ENCODE assay signal across 9 mouse cellular contexts in the genomic region with DNA sequence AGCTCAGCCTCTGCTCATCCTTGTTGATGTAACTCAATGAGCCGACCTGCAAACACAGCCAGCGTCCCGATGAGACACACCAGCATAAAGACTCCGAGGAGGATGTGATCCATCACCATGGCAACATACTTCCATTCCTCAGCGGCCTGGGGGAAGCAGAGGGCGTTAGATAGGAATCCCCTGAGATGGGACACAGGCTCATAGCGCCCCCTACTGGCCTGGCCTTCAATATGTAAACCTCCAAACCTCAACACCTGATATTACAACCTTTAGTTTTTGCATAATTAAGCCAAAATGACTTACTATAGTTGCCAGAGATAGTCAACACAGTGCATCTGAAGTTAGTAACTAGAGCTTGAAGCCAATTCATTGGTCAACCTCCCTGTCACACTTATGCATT. TPM values are rescaled to one million over a fixed set of nuclear protein-coding genes. Genes with fewer than 3 reads are reported as not detected.
A peak's percentile ranks its signal among the peaks of the same experiment; 100 is the strongest.
DNase-seq lines count a peak whose midpoint lies in the region.
"Had no signal": no experiment of that assay in that cellular context is flagged by ENCODE, and none has a peak within 500 bp of the region (broad histone marks: within the 10 kb centered on the region; RNA-seq: fewer than 3 reads in every experiment).

No protein-coding gene starts in this region.

- DNase-seq in gastrocnemius, postnatal 10 days, result peak; percentile 37
- DNase-seq in gastrocnemius, postnatal 4 days (ENCODE audit: low spot score in 2 of 2), result no peak
- DNase-seq in 3T3-L1 (ENCODE audit: low read depth, low spot score) (peak; percentile 33), ZHBTc4 (ENCODE audit: low read depth, low spot score) (peak; percentile 89)
- peak; percentile 44 for DNase-seq in lung, postnatal 14 days
- peak; percentile 42 for DNase-seq in thymus, postnatal 25 days
- DNase-seq in gastrocnemius, adult 8-10 months (ENCODE audit: low spot score in 2 of 2), result no peak
- DNase-seq in frontal cortex, postnatal 10 days (ENCODE audit: low spot score in 2 of 2), result no peak

RNA-seq across cellular contexts. Expression of gene Chrna1, which starts 14.0 kb away (rescaled TPM):
- total RNA-seq in gastrocnemius, postnatal 10 days (2021), result 10 to 100 TPM; 31.7 to 37.0 TPM
- total RNA-seq in gastrocnemius, postnatal 4 days (2021), result 10 to 100 TPM; 48.3 to 50.8 TPM
- total RNA-seq in gastrocnemius, adult 8-10 months (2022), result 1 to 10 TPM; 4.8 to 5.3 (median 5.2) TPM
- total RNA-seq: heart, postnatal 36 days had no signal

RNA-seq across cellular contexts. Expression of gene Wipf1, which starts 36.6 kb away (rescaled TPM):
- 10 to 100 TPM; 21.5 to 27.6 TPM for total RNA-seq in gastrocnemius, postnatal 10 days (2021)
- total RNA-seq in gastrocnemius, postnatal 4 days (2021), result 10 to 100 TPM; 33.2 to 41.1 TPM
- 10 to 100 TPM in 1 of 4 experiments, 1 to 10 TPM in 3; 4.5 to 10.1 (median 6.6) TPM for total RNA-seq in gastrocnemius, adult 8-10 months (2022)

Comparison
In these comparisons a context has a peak if more than half of its experiments do, and no peak if none do; other contexts are left out.
1. DNase-seq: peak in gastrocnemius, postnatal 10 days (single experiment), 3T3-L1 (single experiment), ZHBTc4 (single experiment), lung, postnatal 14 days (single experiment) and thymus, postnatal 25 days (single experiment); none in gastrocnemius, postnatal 4 days (0 of 2), gastrocnemius, adult 8-10 months (0 of 2) and frontal cortex, postnatal 10 days (0 of 2).
2. RNA of gene Chrna1, which starts 14.0 kb away (total RNA-seq): 48.3 to 50.8 TPM in gastrocnemius, postnatal 4 days and 31.7 to 37.0 TPM in gastrocnemius, postnatal 10 days; 4.8 to 5.3 TPM in gastrocnemius, adult 8-10 months; every median in the first group is over 4 times any median in the second.